Mouse (Mus musculus) gastrocnemius, adult 18-20 months (tissue): Measurements from ENCODE around the gene Tax1bp1. TPM values are rescaled to one million over a fixed set of nuclear protein-coding genes. Genes with fewer than 3 reads are reported as not detected.
A peak's percentile ranks its signal among the peaks of the same experiment; 100 is the strongest.
"Not testable (repeated sequence)": the region's sequence is repeated elsewhere in the genome, so short reads cannot be mapped to it uniquely, and the experiment has no call there.

Experiments
- DNase-seq: peaks from one replicate; pipeline ENCODE4 v3.0.0; 2021; ENCODE audit warnings: low spot score
- long read RNA-seq, 2 experiments: library from polyadenylated mRNA; stranded (forward); transcript quantifications; one replicate each; pipeline ENCODE4 v2.0.0; 2021
- total RNA-seq, 2 experiments: library from RNA; stranded (reverse); gene quantifications; 2 replicates each; pipeline ENCODE4 v1.2.3; 2021

Tax1bp1 gene
- total RNA-seq, result 10 to 100 TPM; 75.1 to 76.5 TPM
- long read RNA-seq, experiment 1, transcript Tax1bp1-201 (18 exons, 3,285 nt), result major isoform, 82 of 146 reads
- long read RNA-seq, experiment 1, partial matches to known transcripts, result 3 of 146 reads
- long read RNA-seq, experiment 1, other reads (novel, unspliced or antisense), result 61 of 146 reads
- long read RNA-seq, experiment 2, transcript Tax1bp1-201 (18 exons, 3,285 nt), result major isoform, 79 of 148 reads
- long read RNA-seq, experiment 2, partial matches to known transcripts, result 8 of 148 reads
- long read RNA-seq, experiment 2, other reads (novel, unspliced or antisense), result 61 of 148 reads

- peak; percentile 92 for DNase-seq
Measured at GRCm38 (mm10) chr6:52713104-52713896, at the start of gene Tax1bp1. Gene Tax1bp1, plus strand, starts transcription at chr6:52713729.

GRCm38 (mm10) chr6:52667641-52668040 lies 45.9 kb upstream of the Tax1bp1 start:
- DNase-seq, result no peak

DNA sequence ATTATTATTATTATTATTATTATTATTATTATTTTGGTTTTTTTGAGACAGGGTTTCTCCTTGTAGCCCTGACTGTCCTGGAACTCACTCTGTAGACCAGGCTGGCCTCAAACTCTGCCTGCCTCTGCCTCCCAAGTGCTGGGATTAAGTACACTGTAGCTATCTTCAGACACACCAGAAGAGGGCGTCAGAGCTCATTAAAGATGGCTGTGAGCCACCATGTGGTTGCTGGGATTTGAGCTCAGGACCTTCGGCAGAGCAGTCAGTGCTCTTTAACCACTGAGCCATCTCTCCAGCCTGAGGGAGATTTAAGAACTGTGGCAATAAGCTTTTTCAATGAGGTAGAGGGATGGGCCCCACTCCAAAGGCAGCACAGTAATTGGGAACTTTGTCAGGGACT lies 43.7 kb upstream of the Tax1bp1 start:
- DNase-seq, result not testable (repeated sequence)

- DNase-seq, result no peak
Measured at GRCm38 (mm10) chr6:52671791-52672190, 41.7 kb upstream of the Tax1bp1 start.

- no peak for DNase-seq
Measured at GRCm38 (mm10) chr6:52672539-52672938, 41.0 kb upstream of the Tax1bp1 start.

GRCm38 (mm10) chr6:52673706-52674105 lies 39.8 kb upstream of the Tax1bp1 start:
- DNase-seq, result no peak

- DNase-seq, result no peak
Measured at GRCm38 (mm10) chr6:52674541-52674940, 39.0 kb upstream of the Tax1bp1 start.

- DNase-seq, result peak; percentile 43
Measured at GRCm38 (mm10) chr6:52675222-52675921, 38.2 kb upstream of the Tax1bp1 start.

- DNase-seq, result not testable (repeated sequence)
Measured at GRCm38 (mm10) chr6:52677534-52677933, 36.0 kb upstream of the Tax1bp1 start.

DNA sequence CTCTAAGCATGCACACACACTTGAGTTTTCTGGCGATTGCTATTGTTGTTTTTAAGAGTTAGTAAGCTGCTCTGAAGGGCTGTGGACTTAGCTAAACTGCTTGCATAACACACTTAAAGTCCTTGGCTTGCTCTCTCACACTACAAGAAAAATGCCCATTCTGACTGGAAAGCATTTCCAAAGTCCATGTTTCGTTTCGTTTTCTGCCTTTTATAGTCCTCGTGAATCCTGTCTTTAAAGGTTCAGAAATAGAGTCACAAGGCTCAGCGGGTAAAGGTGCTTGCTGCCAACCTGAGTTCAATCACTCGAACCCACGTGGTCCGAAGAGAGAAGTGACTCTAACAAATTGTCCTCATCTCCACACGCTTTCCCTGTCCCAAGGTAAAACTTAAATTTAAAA lies 34.0 kb upstream of the Tax1bp1 start:
- no peak for DNase-seq

DNA sequence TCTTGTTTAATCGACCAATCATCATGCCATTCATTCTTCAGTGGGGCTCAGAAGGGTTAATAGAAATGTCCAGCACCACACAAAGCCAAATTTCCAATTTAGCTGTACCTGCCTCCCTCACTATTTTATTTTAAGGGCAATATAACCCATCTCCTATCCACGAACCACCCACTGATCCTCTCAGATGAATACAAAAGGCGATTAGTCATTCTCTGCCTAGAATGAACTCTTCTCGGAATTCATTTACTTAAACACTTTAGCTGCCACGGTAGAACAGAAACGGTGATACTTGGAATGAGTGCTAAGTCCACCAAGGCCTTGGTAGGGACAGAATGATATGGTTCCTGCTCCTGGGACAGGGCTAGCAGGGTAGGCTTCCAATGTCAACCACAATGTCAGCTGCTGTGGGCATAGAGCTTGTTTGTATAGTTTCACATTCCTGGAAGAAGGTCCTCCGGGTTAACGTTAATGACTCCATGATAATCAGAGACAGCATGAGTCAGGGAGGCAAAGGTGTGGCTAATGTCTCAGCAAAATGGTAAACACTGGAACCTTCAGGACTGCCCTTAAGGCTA lies 33.0 kb upstream of the Tax1bp1 start:
- no peak for DNase-seq

- DNase-seq, result no peak
Measured at GRCm38 (mm10) chr6:52681847-52682485, 31.6 kb upstream of the Tax1bp1 start.

GRCm38 (mm10) chr6:52682607-52683006 lies 30.9 kb upstream of the Tax1bp1 start:
- no peak for DNase-seq

DNA sequence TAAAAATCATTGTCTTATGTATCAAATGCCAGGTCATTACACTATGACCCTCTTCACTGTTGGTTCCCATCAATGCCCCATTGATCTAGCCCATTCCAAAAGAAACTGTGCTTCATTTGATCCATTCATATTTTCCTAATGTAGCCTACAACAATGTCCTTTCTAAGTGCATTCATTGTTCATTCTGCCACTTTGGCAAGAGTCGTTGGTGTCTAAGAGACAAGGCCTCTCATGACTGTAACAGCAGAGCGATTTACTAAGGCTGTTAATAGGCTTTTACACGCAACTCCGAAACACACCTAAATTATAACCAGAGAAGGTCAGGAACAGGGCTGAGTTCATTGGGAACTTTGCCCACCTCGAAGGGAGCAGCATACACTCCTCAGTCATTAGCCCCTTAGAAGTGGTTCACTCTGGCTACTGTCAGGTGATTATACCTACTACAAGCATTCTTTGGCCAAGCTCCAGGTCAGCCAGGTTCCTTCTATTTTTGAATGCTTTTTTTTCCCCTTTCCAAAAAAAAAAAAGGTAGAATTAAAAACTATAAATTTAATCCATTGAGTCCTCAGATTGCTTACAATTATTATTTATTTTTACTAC lies 26.5 kb upstream of the Tax1bp1 start:
- DNase-seq, result no peak

DNA sequence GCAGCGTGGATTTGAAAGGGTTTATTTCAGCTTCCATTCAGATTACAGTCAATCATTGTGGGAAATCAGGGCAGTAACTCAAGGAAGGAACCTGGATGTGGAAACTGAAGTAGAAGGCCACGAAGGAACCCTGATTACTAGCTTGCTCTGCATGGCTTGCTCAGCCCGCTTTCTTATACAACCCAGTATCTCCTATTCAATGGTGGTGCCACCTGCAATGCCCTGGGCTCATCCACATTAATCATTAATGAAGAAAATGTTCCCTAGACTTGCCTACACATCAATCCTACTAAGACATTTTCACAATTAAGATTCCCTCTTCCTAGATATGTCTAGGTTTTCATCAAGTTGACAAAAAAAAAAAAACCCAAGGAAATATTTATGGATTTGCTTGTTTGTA lies 23.2 kb upstream of the Tax1bp1 start:
- DNase-seq, result no peak

- no peak for DNase-seq
Measured at GRCm38 (mm10) chr6:52691800-52692199, 21.7 kb upstream of the Tax1bp1 start.

DNA sequence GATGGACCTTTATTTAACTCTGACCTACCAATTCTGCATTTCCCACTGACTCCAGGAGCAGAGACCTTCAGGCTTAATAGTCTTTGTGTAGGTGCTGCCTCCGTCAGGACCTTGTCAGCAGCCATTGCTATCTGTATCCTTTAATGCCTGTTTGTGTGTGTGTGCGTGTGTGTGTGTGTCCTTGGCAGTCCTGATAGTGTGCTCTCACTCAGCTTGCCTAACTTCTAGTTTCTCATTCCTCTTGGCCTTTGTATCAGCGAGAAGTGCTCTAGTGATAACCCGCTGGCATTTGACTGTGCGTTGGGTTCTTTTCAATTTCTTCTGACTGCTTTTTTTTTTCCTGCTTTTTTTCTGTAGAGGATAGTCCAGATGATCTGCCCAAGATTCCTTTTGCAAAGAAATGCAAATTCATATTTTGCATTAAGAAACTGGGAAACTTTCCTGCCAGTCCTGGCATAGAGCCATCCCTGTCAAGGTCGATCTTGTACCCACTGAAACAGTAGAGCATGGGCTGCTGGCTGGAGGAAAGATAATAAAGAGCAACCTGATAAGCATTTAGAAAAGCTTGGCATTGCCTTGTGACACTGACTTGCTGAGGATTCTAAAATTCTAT lies 21.0 kb upstream of the Tax1bp1 start:
- no peak for DNase-seq

- DNase-seq, result no peak
Measured at GRCm38 (mm10) chr6:52697964-52698535, 15.5 kb upstream of the Tax1bp1 start.

- no peak for DNase-seq
Measured at GRCm38 (mm10) chr6:52699050-52699449, 14.5 kb upstream of the Tax1bp1 start.

GRCm38 (mm10) chr6:52699899-52700298 lies 13.6 kb upstream of the Tax1bp1 start:
- no peak for DNase-seq
